Mouse (Mus musculus) heart, embryonic 11.5 days (tissue): Measurements from ENCODE around the gene Sla2. TPM values are rescaled to one million over a fixed set of nuclear protein-coding genes. Genes with fewer than 3 reads are reported as not detected.
"Not testable (repeated sequence)": the region's sequence is repeated elsewhere in the genome, so short reads cannot be mapped to it uniquely, and the experiment has no call there.

Experiments used
- ATAC-seq: fragments of 200-750 bp; cut with Nextera tagmentation; replicated peaks from 2 replicates; pipeline ENCODE4 v1.8.0; 2017; ENCODE audit warnings: moderate library complexity; ENCODE audit not compliant: insufficient number of reproducible peaks, low FRiP score, low TSS enrichment
- H3K27ac ChIP-seq: fragments of 300-500 bp; sonication (generic); 2 replicates; pipeline ENCODE4 v1.5.1; 2014; ENCODE audit warnings: mild to moderate bottlenecking, low read depth, low read length
- H3K27me3 ChIP-seq: fragments of 300-500 bp; sonication (generic); 2 replicates; pipeline ENCODE4 v1.6.1; 2014; ENCODE audit warnings: mild to moderate bottlenecking, low read length, mixed read lengths; ENCODE audit not compliant: control insufficient read depth, insufficient read depth
- H3K36me3 ChIP-seq: fragments of 300-500 bp; sonication (generic); 2 replicates; pipeline ENCODE4 v1.6.1; 2014; ENCODE audit warnings: mild to moderate bottlenecking, low read length, moderate library complexity, mixed read lengths; ENCODE audit not compliant: control insufficient read depth, insufficient read depth
- H3K4me1 ChIP-seq: fragments of 300-500 bp; sonication (generic); 2 replicates; pipeline ENCODE4 v1.6.1; 2014; ENCODE audit warnings: low read length; ENCODE audit not compliant: control insufficient read depth, insufficient read depth
- H3K4me2 ChIP-seq: fragments of 300-500 bp; sonication (generic); 2 replicates; pipeline ENCODE4 v1.6.1; 2014; ENCODE audit warnings: mild to moderate bottlenecking, moderate library complexity
- H3K4me3 ChIP-seq: fragments of 300-500 bp; sonication (generic); 2 replicates; pipeline ENCODE4 v1.5.1; 2014; ENCODE audit warnings: low read depth, low read length
- H3K9ac ChIP-seq: fragments of 300-500 bp; sonication (generic); 2 replicates; pipeline ENCODE4 v1.6.1; 2014; ENCODE audit warnings: mild to moderate bottlenecking, low read depth, low read length, moderate library complexity
- H3K9me3 ChIP-seq: fragments of 300-500 bp; sonication (generic); replicated peaks from 2 replicates; pipeline ENCODE4 v1.6.1; 2016; ENCODE audit warnings: low read length; ENCODE audit not compliant: control insufficient read depth
- WGBS: fragments of 180-500 bp; shearing (Covaris S2); extraction: QIAGEN DNeasy Blood & Tissue Kit; methylation state at CpG from one replicate; pipeline ENCODE4 v1.1.7; 2014; ENCODE audit not compliant: insufficient replicate concordance; 5-methylcytosine and 5-hydroxymethylcytosine counted together
- polyA plus RNA-seq: library from polyadenylated mRNA; unstranded; fragments of >200 nt; fragmentation: Nextera tagmentation; extraction: Ambion mirVana; gene quantifications from 2 replicates; pipeline ENCODE4 v1.2.1, GENCODE M21; 2014

Sla2 gene
- polyA plus RNA-seq, 1 experiment from 2014 or later: 1.1 TPM

DNA sequence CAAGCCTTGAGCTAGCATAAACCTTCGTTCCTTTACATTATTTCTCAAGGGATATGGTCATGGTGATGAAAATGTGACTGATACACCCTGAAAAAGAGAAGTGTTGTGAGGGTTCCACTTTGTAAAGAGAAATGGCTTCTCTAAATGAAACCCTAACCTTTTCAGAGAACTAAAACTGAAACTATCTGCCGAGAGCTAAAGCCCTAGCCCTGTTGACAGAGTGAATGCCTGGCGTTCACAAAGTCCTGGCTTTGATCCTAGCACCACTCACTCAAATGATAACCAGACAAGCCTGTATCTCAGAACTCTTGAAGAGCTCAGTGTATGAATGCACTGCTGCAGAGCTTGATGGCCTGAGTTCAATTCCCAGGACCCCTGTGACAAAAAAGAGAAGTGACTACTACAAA lies 29.6 kb downstream of the Sla2 start:
- Histone ChIP-seq H3K4me3 (no peak overlapping the region), H3K4me2 (peak overlapping the region; percentile 49), H3K27ac (no peak overlapping the region; the same call in 1 of the 2 replicates), H3K27me3 (no peaks in the 10 kb centered on the region), H3K36me3 (peaks cover 7% of the 10 kb centered on the region; the same call in 1 of the 2 replicates), H3K9me3 (no peaks in the 10 kb centered on the region), H3K4me1 (peaks cover 13% of the 10 kb centered on the region; the same call in 1 of the 2 replicates), H3K9ac (no peak overlapping the region)
- 38% methylated on average over 3 of the region's 3 CpGs for WGBS
- no peak for ATAC-seq

DNA sequence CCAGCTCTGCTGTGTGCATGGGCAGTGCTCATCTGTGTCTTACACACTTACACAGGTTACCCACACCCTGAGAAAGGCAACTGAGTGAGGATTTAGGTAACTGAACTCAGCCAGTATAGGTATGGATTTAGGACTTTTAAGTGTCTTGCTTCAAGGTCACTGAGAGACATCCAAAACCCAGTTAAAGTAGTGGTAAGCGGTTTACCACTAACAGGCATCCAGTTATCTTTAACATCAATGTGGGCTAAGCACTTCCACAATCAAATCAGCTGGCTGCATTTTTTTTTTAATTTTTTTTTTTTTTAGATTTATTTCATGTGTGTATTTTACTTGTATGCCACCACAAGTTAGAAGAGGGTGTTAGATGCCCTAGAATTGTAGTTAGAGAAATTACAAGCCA lies 30.7 kb downstream of the Sla2 start:
- Histone ChIP-seq H3K4me1 (peaks cover 13% of the 10 kb centered on the region; the same call in 1 of the 2 replicates), H3K9me3 (no peaks in the 10 kb centered on the region), H3K27ac (no peak overlapping the region), H3K27me3 (no peaks in the 10 kb centered on the region), H3K36me3 (peaks cover 10% of the 10 kb centered on the region; the same call in 1 of the 2 replicates), H3K4me2 (no peak overlapping the region), H3K4me3 (no peak overlapping the region), H3K9ac (no peak overlapping the region)
- ATAC-seq: no peak
- 85% methylated on average over 1 of the region's 1 CpGs for WGBS

GRCm38 (mm10) chr2:156853999-156854771 lies 32.8 kb downstream of the Sla2 start:
- H3K4me1 ChIP-seq: peaks cover 13% of the 10 kb centered on the region; the same call in 1 of the 2 replicates
- not testable (repeated sequence) for H3K4me3 ChIP-seq, H3K4me2 ChIP-seq, H3K9ac ChIP-seq, H3K27ac ChIP-seq, H3K27me3 ChIP-seq, ATAC-seq, H3K9me3 ChIP-seq
- peaks cover 22% of the 10 kb centered on the region for H3K36me3 ChIP-seq
- WGBS: 64% methylated on average over 13 of the region's 13 CpGs

- not testable (repeated sequence) for H3K27me3 ChIP-seq, H3K9ac ChIP-seq, H3K27ac ChIP-seq, H3K4me2 ChIP-seq, H3K4me3 ChIP-seq, H3K9me3 ChIP-seq, ATAC-seq
- Histone ChIP-seq H3K4me1 (peaks cover 13% of the 10 kb centered on the region; the same call in 1 of the 2 replicates), H3K36me3 (peaks cover 22% of the 10 kb centered on the region)
- 88% methylated on average over 8 of the region's 13 CpGs for WGBS
These were observed 33.4 kb downstream of the Sla2 start for GRCm38 (mm10) chr2:156853584-156853983.

DNA sequence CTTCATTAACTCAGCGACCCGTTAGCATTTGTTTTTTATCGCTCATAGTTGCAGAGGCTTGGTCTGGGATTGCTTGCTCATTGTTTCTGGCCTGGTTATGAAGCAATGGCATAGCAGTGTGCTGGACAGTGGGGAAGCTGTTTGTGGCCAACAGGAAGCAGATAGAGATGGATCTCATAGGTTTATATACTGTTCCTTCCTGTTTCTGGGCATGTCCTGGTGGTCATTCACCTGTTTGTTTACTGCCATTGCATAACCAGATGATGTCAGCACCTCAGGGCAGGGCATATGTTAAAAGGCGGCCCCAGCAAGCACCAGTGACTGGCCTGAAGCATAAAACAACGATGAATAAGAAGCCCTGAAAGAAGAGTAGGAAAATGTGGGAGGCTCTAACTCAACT lies 36.5 kb downstream of the Sla2 start:
- H3K9me3 ChIP-seq: no peaks in the 10 kb centered on the region
- no peak for ATAC-seq
- WGBS: 88% methylated on average over 5 of the region's 5 CpGs
- H3K27ac ChIP-seq: no peak overlapping the region
- H3K36me3 ChIP-seq: peaks cover 23% of the 10 kb centered on the region
- no peak overlapping the region for H3K4me3 ChIP-seq
- H3K4me2 ChIP-seq: no peak overlapping the region
- H3K9ac ChIP-seq: no peak overlapping the region
- H3K27me3 ChIP-seq: no peaks in the 10 kb centered on the region
- H3K4me1 ChIP-seq: no peaks in the 10 kb centered on the region

GRCm38 (mm10) chr2:156848526-156849182 lies 38.3 kb downstream of the Sla2 start:
- no peak for ATAC-seq
- no peaks in the 10 kb centered on the region for H3K9me3 ChIP-seq
- no peak overlapping the region for H3K4me3 ChIP-seq
- H3K4me1 ChIP-seq: peaks cover 13% of the 10 kb centered on the region
- 87% methylated on average over 6 of the region's 6 CpGs for WGBS
- no peaks in the 10 kb centered on the region for H3K27me3 ChIP-seq
- H3K27ac ChIP-seq: no peak overlapping the region
- peaks cover 23% of the 10 kb centered on the region for H3K36me3 ChIP-seq
- H3K9ac ChIP-seq: no peak overlapping the region
- H3K4me2 ChIP-seq: no peak overlapping the region

- no peaks in the 10 kb centered on the region for H3K27me3 ChIP-seq
- no peak overlapping the region for H3K4me3 ChIP-seq
- H3K9ac ChIP-seq: no peak overlapping the region
- ATAC-seq: no peak
- peaks cover 21% of the 10 kb centered on the region for H3K4me1 ChIP-seq
- 82% methylated on average over 6 of the region's 6 CpGs for WGBS
- no peak overlapping the region for H3K27ac ChIP-seq
- no peak overlapping the region for H3K4me2 ChIP-seq
- no peaks in the 10 kb centered on the region for H3K9me3 ChIP-seq
- peaks cover 23% of the 10 kb centered on the region for H3K36me3 ChIP-seq
These were observed 39.3 kb downstream of the Sla2 start for GRCm38 (mm10) chr2:156847653-156848052.

GRCm38 (mm10) chr2:156844715-156845114 lies 42.3 kb downstream of the Sla2 start:
- H3K4me1 ChIP-seq: peaks cover 30% of the 10 kb centered on the region
- peaks cover 8% of the 10 kb centered on the region for H3K36me3 ChIP-seq
- no peak overlapping the region for H3K4me3 ChIP-seq
- no peak for ATAC-seq
- no peak overlapping the region for H3K9ac ChIP-seq
- no peaks in the 10 kb centered on the region for H3K9me3 ChIP-seq
- no peaks in the 10 kb centered on the region for H3K27me3 ChIP-seq
- H3K4me2 ChIP-seq: 0 out of 2 replicates have a peak overlapping the region, but pooled peaks have one; percentile 11
- no peak overlapping the region for H3K27ac ChIP-seq
- 62% methylated on average over 10 of the region's 10 CpGs for WGBS
